27 mouse cellular contexts compared by ENCODE assay signal in the genomic region with DNA sequence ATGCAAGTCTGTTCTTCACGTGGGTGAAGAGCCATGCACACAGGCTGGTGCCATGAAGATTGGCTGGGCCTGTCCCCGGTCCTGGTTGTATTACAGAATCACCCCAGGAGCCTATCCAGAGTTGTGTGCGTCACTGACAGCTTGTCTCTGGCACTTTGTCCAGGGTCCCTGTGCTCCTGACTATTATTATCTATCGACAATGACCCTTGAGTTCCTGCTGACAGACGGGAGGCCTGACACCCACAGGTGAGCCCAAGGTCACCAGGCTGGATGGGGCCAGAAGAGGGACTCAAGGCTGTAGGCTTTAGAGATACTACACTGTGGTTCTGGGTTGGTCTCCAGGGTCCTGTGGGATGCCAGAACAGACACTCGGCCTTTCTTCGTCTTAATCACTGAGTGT. TPM values are rescaled to one million over a fixed set of nuclear protein-coding genes. Genes with fewer than 3 reads are reported as not detected.
DNase-seq lines count a peak whose midpoint lies in the region; ATAC-seq and TF ChIP-seq lines count a peak whose summit lies in the region.
"Had no signal": no experiment of that assay in that cellular context is flagged by ENCODE, and none has a peak within 500 bp of the region (broad histone marks: within the 10 kb centered on the region; RNA-seq: fewer than 3 reads in every experiment).

No protein-coding gene starts in this region.

- peak; percentile 49 to 74 for DNase-seq in heart, adult 2 months
- no peak for DNase-seq in heart, adult 8-10 months (ENCODE audit: low spot score)
- DNase-seq: adrenal gland, postnatal 10 days; cerebellum, adult 9-11 months; layer of hippocampus, postnatal 36 days; liver, postnatal 0 days; thymus, postnatal 25 days had no signal

- no peaks in the 10 kb centered on the region for H3K9me3 ChIP-seq in heart, embryonic 11.5 days (replicated peaks; ENCODE audit: control insufficient read depth, low read length)
- H3K9me3 ChIP-seq in heart, embryonic 15.5 days (replicated peaks) = no peaks in the 10 kb centered on the region
- no peaks in the 10 kb centered on the region for H3K9me3 ChIP-seq in intestine, postnatal 0 days (ENCODE audit: control insufficient read depth)
- H3K9me3 ChIP-seq in midbrain, embryonic 15.5 days = no peaks in the 10 kb centered on the region
- H3K9me3 ChIP-seq: embryonic facial prominence, embryonic 15.5 days; hindbrain, embryonic 13.5 days had no signal

- H3K4me1 ChIP-seq in heart, adult 2 months (ENCODE audit: control insufficient read depth, insufficient read depth, low read length) = peaks cover 9% of the 10 kb centered on the region
- H3K4me1 ChIP-seq in heart, embryonic 11.5 days (ENCODE audit: control insufficient read depth, insufficient read depth, low read length) = peaks cover 70% of the 10 kb centered on the region
- peaks cover 82% of the 10 kb centered on the region for H3K4me1 ChIP-seq in heart, embryonic 15.5 days (replicated peaks)
- no peaks in the 10 kb centered on the region for H3K4me1 ChIP-seq in intestine, postnatal 0 days (replicated peaks; ENCODE audit: control insufficient read depth, insufficient read depth, low read length)
- peaks cover 5% of the 10 kb centered on the region; the same call in 1 of the 2 replicates for H3K4me1 ChIP-seq in midbrain, embryonic 15.5 days

- peak; percentile 97 for TF ChIP-seq EP300 in heart, adult 2 months (IDR thresholded peaks at IDR 0.05; ENCODE audit: insufficient read depth, low read depth, low read length)

- H3K27ac ChIP-seq in heart, adult 2 months = peak overlapping the region; percentile 93
- H3K27ac ChIP-seq in heart, embryonic 11.5 days (ENCODE audit: low read depth, low read length) = peak overlapping the region; percentile 91
- peak overlapping the region; percentile 89 for H3K27ac ChIP-seq in heart, embryonic 15.5 days
- no peak overlapping the region for H3K27ac ChIP-seq in intestine, postnatal 0 days (ENCODE audit: low read depth, low read length)
- H3K27ac ChIP-seq in midbrain, embryonic 15.5 days = no peak overlapping the region
- H3K27ac ChIP-seq: embryonic facial prominence, embryonic 15.5 days; hindbrain, embryonic 13.5 days; layer of hippocampus, adult 2 months; limb, embryonic 12.5 days had no signal

- WGBS in heart, adult 2 months = 52% methylated on average over 7 of the region's 7 CpGs
- 41% methylated on average over 7 of the region's 7 CpGs for WGBS in heart, embryonic 11.5 days (ENCODE audit: insufficient replicate concordance)
- WGBS in heart, embryonic 15.5 days = 38% methylated on average over 7 of the region's 7 CpGs
- 47% methylated on average over 7 of the region's 7 CpGs for WGBS in intestine, postnatal 0 days
- 90% methylated on average over 7 of the region's 7 CpGs for WGBS in midbrain, embryonic 15.5 days

- intact Hi-C loops in heart, adult 2 months (cut with DNase I) = no loop called here

- peak overlapping the region; percentile 67 for H3K9ac ChIP-seq in heart, adult 2 months (ENCODE audit: low read depth, low read length)
- peak overlapping the region; percentile 44; the same call in 1 of the 2 replicates for H3K9ac ChIP-seq in heart, embryonic 11.5 days (ENCODE audit: low read depth, low read length)
- no peak overlapping the region for H3K9ac ChIP-seq in heart, embryonic 15.5 days
- no peak overlapping the region for H3K9ac ChIP-seq in intestine, postnatal 0 days (ENCODE audit: low read depth, low read length)
- no peak overlapping the region for H3K9ac ChIP-seq in midbrain, embryonic 15.5 days
- H3K9ac ChIP-seq: embryonic facial prominence, embryonic 15.5 days; forebrain, postnatal 0 days; hindbrain, embryonic 13.5 days; limb, embryonic 12.5 days; liver, postnatal 0 days had no signal

- H3K27me3 ChIP-seq in heart, adult 2 months (ENCODE audit: control insufficient read depth, insufficient read depth, low read length) = no peaks in the 10 kb centered on the region
- H3K27me3 ChIP-seq in heart, embryonic 11.5 days (ENCODE audit: control insufficient read depth, insufficient read depth, low read length) = no peaks in the 10 kb centered on the region
- no peaks in the 10 kb centered on the region for H3K27me3 ChIP-seq in heart, embryonic 15.5 days
- no peaks in the 10 kb centered on the region for H3K27me3 ChIP-seq in intestine, postnatal 0 days (replicated peaks; ENCODE audit: control insufficient read depth, insufficient read depth, low read length)
- H3K27me3 ChIP-seq in midbrain, embryonic 15.5 days (replicated peaks) = no peaks in the 10 kb centered on the region
- H3K27me3 ChIP-seq: embryonic facial prominence, embryonic 15.5 days; hindbrain, embryonic 13.5 days; limb, embryonic 12.5 days had no signal

- TF ChIP-seq CTCF in heart, adult 2 months (IDR thresholded peaks at IDR 0.05) = no peak
- no peak for TF ChIP-seq CTCF in intestine, postnatal 0 days (IDR thresholded peaks at IDR 0.05; ENCODE audit: low read depth)

- no peak overlapping the region; the same call in 1 of the 2 replicates for H3K4me2 ChIP-seq in heart, embryonic 11.5 days
- peak overlapping the region; percentile 52 for H3K4me2 ChIP-seq in heart, embryonic 15.5 days
- no peak overlapping the region for H3K4me2 ChIP-seq in intestine, postnatal 0 days (replicated peaks; ENCODE audit: low read depth)
- no peak overlapping the region for H3K4me2 ChIP-seq in midbrain, embryonic 15.5 days
- H3K4me2 ChIP-seq: embryonic facial prominence, embryonic 15.5 days; hindbrain, embryonic 13.5 days; limb, embryonic 12.5 days; liver, embryonic 11.5 days; midbrain, embryonic 11.5 days had no signal

- peak; percentile 72 for ATAC-seq in heart, embryonic 11.5 days (replicated peaks; ENCODE audit: insufficient number of reproducible peaks, low FRiP score, low TSS enrichment)
- peak; percentile 80 for ATAC-seq in heart, embryonic 15.5 days (replicated peaks; ENCODE audit: insufficient number of reproducible peaks, insufficient read depth, low FRiP score, low read depth)
- peak; percentile 14; the same call in 1 of the 2 replicates for ATAC-seq in intestine, postnatal 0 days
- ATAC-seq in midbrain, embryonic 15.5 days (replicated peaks) = no peak
- ATAC-seq in activated CD4-positive, CD25-positive, alpha-beta regulatory T cell, adult 4 months = no peak
- ATAC-seq in megakaryocyte-erythroid progenitor cell, adult 5-6 weeks (replicated peaks; ENCODE audit: low FRiP score, low TSS enrichment, poor library complexity, severe bottlenecking) = no peak
- ATAC-seq: inflammation-experienced regulatory T-cells, adult 6 months; liver, postnatal 0 days; lung, postnatal 0 days had no signal

- no peaks in the 10 kb centered on the region for H3K79me2 ChIP-seq in heart, adult 2 months (replicated peaks; ENCODE audit: control insufficient read depth, insufficient read depth, low read length)

- H3K4me3 ChIP-seq in heart, adult 2 months = peak overlapping the region; percentile 55
- H3K4me3 ChIP-seq in heart, embryonic 11.5 days (ENCODE audit: low read depth, low read length) = no peak overlapping the region
- peak overlapping the region; percentile 36 for H3K4me3 ChIP-seq in heart, embryonic 15.5 days
- H3K4me3 ChIP-seq in intestine, postnatal 0 days (ENCODE audit: low read depth, low read length) = no peak overlapping the region
- no peak overlapping the region for H3K4me3 ChIP-seq in midbrain, embryonic 15.5 days
- H3K4me3 ChIP-seq: embryonic facial prominence, embryonic 15.5 days; hindbrain, embryonic 13.5 days; layer of hippocampus, adult 2 months; limb, embryonic 12.5 days had no signal

- TF ChIP-seq POLR2A in heart, adult 2 months (IDR thresholded peaks at IDR 0.05; ENCODE audit: insufficient read depth, low read depth, low read length) = peak; percentile 61

- no peaks in the 10 kb centered on the region; the same call in 1 of the 2 replicates for H3K36me3 ChIP-seq in heart, adult 2 months (ENCODE audit: control insufficient read depth, insufficient read depth, low read length)
- no peaks in the 10 kb centered on the region for H3K36me3 ChIP-seq in heart, embryonic 11.5 days (ENCODE audit: control insufficient read depth, insufficient read depth, low read length)
- no peaks in the 10 kb centered on the region for H3K36me3 ChIP-seq in heart, embryonic 15.5 days
- no peaks in the 10 kb centered on the region for H3K36me3 ChIP-seq in intestine, postnatal 0 days (ENCODE audit: control insufficient read depth, insufficient read depth)
- no peaks in the 10 kb centered on the region for H3K36me3 ChIP-seq in midbrain, embryonic 15.5 days (replicated peaks)
- H3K36me3 ChIP-seq: embryonic facial prominence, embryonic 15.5 days; hindbrain, embryonic 13.5 days; limb, embryonic 12.5 days had no signal

RNA-seq across cellular contexts. Expression of a gene that starts 25.0 kb away (rescaled TPM):
- total RNA-seq in heart, adult 2 months (2021) = under 1 TPM; 0.47 to 0.89 TPM
- polyA plus RNA-seq in heart, adult 2 months (2012; rRNA removed) = 3.3 and 8.0 TPM in 2 replicates
- 1 to 10 TPM in 2 of 4 experiments, under 1 TPM in 2; 0.49 to 1.5 (median 1.0) TPM for total RNA-seq in heart, adult 8-10 months (2022)
- 0.16 and 0.52 TPM in 2 replicates for polyA plus RNA-seq in heart, embryonic 11.5 days (2014; fragmentation: Nextera tagmentation; extraction: Ambion mirVana)
- polyA plus RNA-seq in heart, embryonic 15.5 days (2015; fragmentation: Nextera tagmentation; extraction: Ambion mirVana) = 0.19 and 0.26 TPM in 2 replicates
- polyA plus RNA-seq in intestine, postnatal 0 days (2015; fragmentation: Nextera tagmentation; extraction: Ambion mirVana) = 0.67 and 1.3 TPM in 2 replicates
- polyA plus RNA-seq in midbrain, embryonic 15.5 days (2015; fragmentation: Nextera tagmentation; extraction: Ambion mirVana) = 0.06 and 0.22 TPM in 2 replicates
- polyA plus RNA-seq in activated CD4-positive, CD25-positive, alpha-beta regulatory T cell, adult 4 months (2017; shearing (Covaris generic)) = not detected
- total RNA-seq in megakaryocyte-erythroid progenitor cell, adult 5-6 weeks (2014; fragmentation: Nextera tagmentation) = not detected in 2 replicates
- total RNA-seq in megakaryocyte-erythroid progenitor cell, adult 5-6 weeks (2017) = not detected in 2 replicates
- total RNA-seq: common myeloid progenitor, adult 5-6 weeks; layer of hippocampus, adult 2 months; layer of hippocampus, postnatal 36 days; MEL; neutrophil, adult 5-6 weeks had no signal
- polyA plus RNA-seq: forebrain, postnatal 0 days; hindbrain, embryonic 13.5 days; kidney, embryonic 14.5 days; limb, embryonic 12.5 days; liver, embryonic 11.5 days; liver, postnatal 0 days; lung, postnatal 0 days; midbrain, embryonic 11.5 days had no signal

RNA-seq across cellular contexts. Expression of a gene that starts 30.9 kb away (rescaled TPM):
- total RNA-seq in heart, adult 2 months (2021) = over 10,000 TPM; 17,740 to 20,311 TPM
- 16,399 and 21,043 TPM in 2 replicates for polyA plus RNA-seq in heart, adult 2 months (2012; rRNA removed)
- over 10,000 TPM; 20,391 to 21,800 (median 21,272) TPM for total RNA-seq in heart, adult 8-10 months (2022)
- 138 and 139 TPM in 2 replicates for polyA plus RNA-seq in heart, embryonic 11.5 days (2014; fragmentation: Nextera tagmentation; extraction: Ambion mirVana)
- polyA plus RNA-seq in heart, embryonic 15.5 days (2015; fragmentation: Nextera tagmentation; extraction: Ambion mirVana) = 776 and 844 TPM in 2 replicates
- polyA plus RNA-seq in intestine, postnatal 0 days (2015; fragmentation: Nextera tagmentation; extraction: Ambion mirVana) = 0.16 and 0.24 TPM in 2 replicates
- 0.66 TPM in 2 replicates for polyA plus RNA-seq in midbrain, embryonic 15.5 days (2015; fragmentation: Nextera tagmentation; extraction: Ambion mirVana)
- polyA plus RNA-seq in activated CD4-positive, CD25-positive, alpha-beta regulatory T cell, adult 4 months (2017; shearing (Covaris generic)) = not detected
- total RNA-seq in megakaryocyte-erythroid progenitor cell, adult 5-6 weeks (2014; fragmentation: Nextera tagmentation) = not detected in 2 replicates
- not detected in 2 replicates for total RNA-seq in megakaryocyte-erythroid progenitor cell, adult 5-6 weeks (2017)
- total RNA-seq: common myeloid progenitor, adult 5-6 weeks; left cerebral cortex, postnatal 10 days; MEL; neutrophil, adult 5-6 weeks had no signal
- polyA plus RNA-seq: inflammation-experienced regulatory T-cells, adult 6 months; midbrain, embryonic 11.5 days had no signal

Comparison
In these comparisons a context has a peak if more than half of its experiments do, and no peak if none do; other contexts are left out.
1. H3K4me3 ChIP-seq: peak in heart, adult 2 months (single experiment) and heart, embryonic 15.5 days (single experiment); none in heart, embryonic 11.5 days (single experiment), intestine, postnatal 0 days (single experiment) and midbrain, embryonic 15.5 days (single experiment).
2. H3K9ac ChIP-seq: peak in heart, adult 2 months (single experiment) and heart, embryonic 11.5 days (single experiment); none in heart, embryonic 15.5 days (single experiment), intestine, postnatal 0 days (single experiment) and midbrain, embryonic 15.5 days (single experiment).
3. H3K27ac ChIP-seq: peak in heart, adult 2 months (single experiment), heart, embryonic 11.5 days (single experiment) and heart, embryonic 15.5 days (single experiment); none in intestine, postnatal 0 days (single experiment) and midbrain, embryonic 15.5 days (single experiment).
4. ATAC-seq: peak in heart, embryonic 11.5 days (single experiment), heart, embryonic 15.5 days (single experiment) and intestine, postnatal 0 days (single experiment); none in midbrain, embryonic 15.5 days (single experiment), activated CD4-positive, CD25-positive, alpha-beta regulatory T cell, adult 4 months (single experiment) and megakaryocyte-erythroid progenitor cell, adult 5-6 weeks (single experiment).
5. RNA of a gene that starts 30.9 kb away (polyA plus RNA-seq): 16,399 to 21,043 TPM in heart, adult 2 months, 776 to 844 TPM in heart, embryonic 15.5 days and 138 to 139 TPM in heart, embryonic 11.5 days; 0.66 TPM in midbrain, embryonic 15.5 days, not detected in activated CD4-positive, CD25-positive, alpha-beta regulatory T cell, adult 4 months and 0.16 to 0.24 TPM in intestine, postnatal 0 days; every median in the first group is over 10 times any median in the second.